Mouse (Mus musculus): ENCODE data around the gene Cfap97. TPM values are rescaled to one million over a fixed set of nuclear protein-coding genes. Genes with fewer than 3 reads are reported as not detected.
"Not testable (repeated sequence)": the region's sequence is repeated elsewhere in the genome, so short reads cannot be mapped to it uniquely, and the experiment has no call there.

Gene Cfap97
- 14.8 and 15.3 TPM in 2 replicates for polyA plus RNA-seq (2012; rRNA removed)

GRCm38 (mm10) chr8:46151202-46152062 is at the start of gene Cfap97:
Gene Cfap97, plus strand, starts transcription at chr8:46151771.
- Histone ChIP-seq H3K4me3 (ENCODE audit: insufficient read depth, low read length) (peak within 1 kb of the TSS; percentile 65), H3K27ac (ENCODE audit: insufficient read depth, low read length) (peak within 1 kb of the TSS; percentile 71; the same call in 1 of the 2 replicates), H3K4me1 (ENCODE audit: control insufficient read depth, insufficient read depth, low read length) (peaks cover 4% of the 10 kb centered on the region; the same call in 1 of the 2 replicates)
- no peak for TF ChIP-seq POLR2A (IDR thresholded peaks at IDR 0.05; ENCODE audit: extremely low read depth, insufficient read depth, low read length)
- no peak for TF ChIP-seq CTCF (IDR thresholded peaks at IDR 0.05; ENCODE audit: extremely low read depth, insufficient read depth, low read length)

GRCm38 (mm10) chr8:46103434-46103833 is 48.1 kb upstream of the Cfap97 start:
- TF ChIP-seq POLR2A (IDR thresholded peaks at IDR 0.05; ENCODE audit: extremely low read depth, insufficient read depth, low read length): no peak
- TF ChIP-seq CTCF (IDR thresholded peaks at IDR 0.05; ENCODE audit: extremely low read depth, insufficient read depth, low read length): no peak
- Histone ChIP-seq H3K4me3 (ENCODE audit: insufficient read depth, low read length) (no peak overlapping the region), H3K27ac (ENCODE audit: insufficient read depth, low read length) (no peak overlapping the region), H3K4me1 (ENCODE audit: control insufficient read depth, insufficient read depth, low read length) (no peaks in the 10 kb centered on the region)

- Histone ChIP-seq H3K4me1 (ENCODE audit: control insufficient read depth, insufficient read depth, low read length) (no peaks in the 10 kb centered on the region), H3K4me3 (ENCODE audit: insufficient read depth, low read length) (no peak overlapping the region), H3K27ac (ENCODE audit: insufficient read depth, low read length) (no peak overlapping the region)
- TF ChIP-seq POLR2A (IDR thresholded peaks at IDR 0.05; ENCODE audit: extremely low read depth, insufficient read depth, low read length): no peak
- no peak for TF ChIP-seq CTCF (IDR thresholded peaks at IDR 0.05; ENCODE audit: extremely low read depth, insufficient read depth, low read length)
Observed at GRCm38 (mm10) chr8:46107690-46108089, 43.9 kb upstream of the Cfap97 start.

- H3K4me1 ChIP-seq (ENCODE audit: control insufficient read depth, insufficient read depth, low read length); H3K27ac ChIP-seq (ENCODE audit: insufficient read depth, low read length); H3K4me3 ChIP-seq (ENCODE audit: insufficient read depth, low read length): not testable (repeated sequence)
Observed at GRCm38 (mm10) chr8:46113421-46114170, 38.0 kb upstream of the Cfap97 start.

- no peak overlapping the region; the same call in 1 of the 2 replicates for H3K27ac ChIP-seq (ENCODE audit: insufficient read depth, low read length)
- peaks cover 4% of the 10 kb centered on the region; the same call in 1 of the 2 replicates for H3K4me1 ChIP-seq (ENCODE audit: control insufficient read depth, insufficient read depth, low read length)
- TF ChIP-seq CTCF (IDR thresholded peaks at IDR 0.05; ENCODE audit: extremely low read depth, insufficient read depth, low read length): no peak
- TF ChIP-seq POLR2A (IDR thresholded peaks at IDR 0.05; ENCODE audit: extremely low read depth, insufficient read depth, low read length): no peak
- no peak overlapping the region for H3K4me3 ChIP-seq (ENCODE audit: insufficient read depth, low read length)
Observed at GRCm38 (mm10) chr8:46117172-46117571, 34.4 kb upstream of the Cfap97 start.

DNA sequence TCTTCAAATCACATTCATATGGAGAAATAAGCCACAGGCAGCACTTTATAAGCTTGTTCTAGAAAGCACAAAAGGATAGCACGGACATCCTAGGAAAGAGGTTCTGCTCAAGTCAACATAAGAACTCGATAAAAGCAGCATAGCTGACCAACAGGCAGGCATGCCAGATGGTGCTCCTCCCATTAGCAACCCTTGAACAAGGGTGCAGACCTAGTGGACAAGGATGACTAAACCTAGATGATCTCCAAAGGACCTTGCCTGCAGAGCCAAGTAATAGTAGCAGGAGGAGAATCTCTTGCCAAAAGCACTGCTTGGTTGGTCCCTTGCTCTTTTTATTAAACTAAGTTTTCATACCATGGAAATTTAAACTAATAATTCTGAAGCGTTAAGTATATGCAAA is 32.4 kb upstream of the Cfap97 start:
- Histone ChIP-seq H3K4me1 (ENCODE audit: control insufficient read depth, insufficient read depth, low read length) (peaks cover 6% of the 10 kb centered on the region; the same call in 1 of the 2 replicates), H3K27ac (ENCODE audit: insufficient read depth, low read length) (no peak overlapping the region), H3K4me3 (ENCODE audit: insufficient read depth, low read length) (no peak overlapping the region)
- no peak for TF ChIP-seq POLR2A (IDR thresholded peaks at IDR 0.05; ENCODE audit: extremely low read depth, insufficient read depth, low read length)
- no peak for TF ChIP-seq CTCF (IDR thresholded peaks at IDR 0.05; ENCODE audit: extremely low read depth, insufficient read depth, low read length)

GRCm38 (mm10) chr8:46122498-46122897 is 29.1 kb upstream of the Cfap97 start:
- Histone ChIP-seq H3K27ac (ENCODE audit: insufficient read depth, low read length) (no peak overlapping the region), H3K4me1 (ENCODE audit: control insufficient read depth, insufficient read depth, low read length) (0 out of 2 replicates have a peak, but pooled peaks cover 4% of the 10 kb centered on the region), H3K4me3 (ENCODE audit: insufficient read depth, low read length) (no peak overlapping the region)
- TF ChIP-seq POLR2A (IDR thresholded peaks at IDR 0.05; ENCODE audit: extremely low read depth, insufficient read depth, low read length) (no peak), CTCF (IDR thresholded peaks at IDR 0.05; ENCODE audit: extremely low read depth, insufficient read depth, low read length) (no peak)

DNA sequence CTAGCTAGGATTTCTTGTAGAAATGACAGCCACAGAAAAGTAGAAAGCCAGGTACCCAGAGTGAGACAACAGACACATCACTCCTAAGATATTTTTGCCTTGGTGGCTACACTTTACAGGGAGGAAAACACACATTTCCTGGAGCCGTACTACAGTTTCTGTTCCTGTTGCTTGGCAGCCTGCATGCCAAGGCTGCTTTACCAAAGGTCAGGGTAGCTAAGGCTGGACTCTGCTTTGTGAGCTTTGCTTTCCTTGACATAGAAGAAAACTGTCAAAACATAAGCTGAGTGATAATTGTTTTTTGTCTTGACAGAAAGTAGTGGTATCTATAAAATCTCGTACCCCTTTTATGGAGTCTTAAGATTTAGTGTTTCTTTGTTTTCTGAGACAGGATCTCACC is 21.1 kb upstream of the Cfap97 start:
- no peak for TF ChIP-seq POLR2A (IDR thresholded peaks at IDR 0.05; ENCODE audit: extremely low read depth, insufficient read depth, low read length)
- no peak for TF ChIP-seq CTCF (IDR thresholded peaks at IDR 0.05; ENCODE audit: extremely low read depth, insufficient read depth, low read length)
- no peak overlapping the region for H3K27ac ChIP-seq (ENCODE audit: insufficient read depth, low read length)
- H3K4me3 ChIP-seq (ENCODE audit: insufficient read depth, low read length): no peak overlapping the region
- no peaks in the 10 kb centered on the region for H3K4me1 ChIP-seq (ENCODE audit: control insufficient read depth, insufficient read depth, low read length)

DNA sequence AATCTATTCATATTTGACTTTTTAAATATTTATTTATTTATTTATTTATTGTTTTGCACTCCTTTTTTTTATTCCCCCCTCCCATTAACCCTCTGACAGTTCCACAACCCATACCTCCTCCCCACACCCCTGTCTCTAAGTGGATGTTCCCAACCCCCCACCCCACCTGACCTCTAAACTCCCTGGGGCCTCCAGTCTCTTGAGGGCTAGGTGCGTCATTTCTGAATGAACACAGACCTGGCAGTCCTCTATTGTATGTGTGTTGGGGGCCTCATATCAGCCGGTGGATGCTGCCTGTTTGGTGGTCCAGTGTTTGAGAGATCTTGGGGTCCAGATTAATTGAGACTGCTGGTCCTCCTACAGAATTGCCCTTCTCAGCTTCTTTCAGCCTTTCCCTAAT is 16.0 kb upstream of the Cfap97 start:
- H3K4me1 ChIP-seq (ENCODE audit: control insufficient read depth, insufficient read depth, low read length); H3K27ac ChIP-seq (ENCODE audit: insufficient read depth, low read length); H3K4me3 ChIP-seq (ENCODE audit: insufficient read depth, low read length): not testable (repeated sequence)

DNA sequence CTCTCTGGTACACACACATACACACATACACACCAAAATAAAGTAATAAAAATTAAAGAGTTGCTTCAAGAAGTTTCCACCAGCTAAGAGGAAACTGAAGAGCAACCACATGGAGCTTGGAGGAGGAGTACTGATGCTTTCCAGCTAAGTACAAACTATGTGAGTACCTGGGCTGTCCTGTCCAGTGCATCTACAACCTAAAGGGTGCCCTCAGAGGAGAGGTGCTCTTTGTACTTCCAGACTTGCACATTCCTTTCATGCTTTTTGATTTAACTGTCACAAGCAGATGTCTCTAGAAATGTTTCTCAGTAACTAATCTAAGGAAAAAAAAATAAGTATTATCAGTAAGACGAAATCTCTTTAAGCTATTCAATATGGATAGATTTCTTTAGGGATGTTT is 14.2 kb upstream of the Cfap97 start:
- Histone ChIP-seq H3K27ac (ENCODE audit: insufficient read depth, low read length) (no peak overlapping the region), H3K4me3 (ENCODE audit: insufficient read depth, low read length) (no peak overlapping the region), H3K4me1 (ENCODE audit: control insufficient read depth, insufficient read depth, low read length) (peaks cover 3% of the 10 kb centered on the region; the same call in 1 of the 2 replicates)
- TF ChIP-seq CTCF (IDR thresholded peaks at IDR 0.05; ENCODE audit: extremely low read depth, insufficient read depth, low read length): no peak
- TF ChIP-seq POLR2A (IDR thresholded peaks at IDR 0.05; ENCODE audit: extremely low read depth, insufficient read depth, low read length): no peak
